Mouse (Mus musculus) forebrain, embryonic 16.5 days (tissue): ENCODE measurements around the gene Soat1. TPM values are rescaled to one million over a fixed set of nuclear protein-coding genes. Genes with fewer than 3 reads are reported as not detected.

Experiments
- ATAC-seq: fragments of 200-750 bp; cut with Nextera tagmentation; 2 replicates; pipeline ENCODE4 v1.8.0; 2017; ENCODE audit warnings: mild to moderate bottlenecking, moderate library complexity
- H3K27ac ChIP-seq: fragments of 300-500 bp; sonication (generic); 2 replicates; pipeline ENCODE4 v1.5.1; 2014; ENCODE audit warnings: low read length, control low read depth
- H3K27me3 ChIP-seq: fragments of 300-500 bp; sonication (generic); replicated peaks from 2 replicates; pipeline ENCODE4 v1.6.1; 2014; ENCODE audit warnings: low read length; ENCODE audit not compliant: control insufficient read depth, insufficient read depth
- H3K36me3 ChIP-seq: fragments of 300-500 bp; sonication (generic); 2 replicates; pipeline ENCODE4 v1.6.1; 2014; ENCODE audit not compliant: control insufficient read depth, insufficient read depth
- H3K4me1 ChIP-seq: fragments of 300-500 bp; sonication (generic); replicated peaks from 2 replicates; pipeline ENCODE4 v1.6.1; 2014; ENCODE audit warnings: low read length; ENCODE audit not compliant: control insufficient read depth, insufficient read depth
- H3K4me2 ChIP-seq: fragments of 300-500 bp; sonication (generic); 2 replicates; pipeline ENCODE4 v1.6.1; 2014; ENCODE audit warnings: mild to moderate bottlenecking, low read length, control low read depth
- H3K4me3 ChIP-seq: fragments of 300-500 bp; sonication (generic); replicated peaks from 2 replicates; pipeline ENCODE4 v1.5.1; 2014; ENCODE audit warnings: mild to moderate bottlenecking, low read length, control low read depth
- H3K9ac ChIP-seq: fragments of 300-500 bp; sonication (generic); replicated peaks from 2 replicates; pipeline ENCODE4 v1.6.1; 2014; ENCODE audit warnings: low read depth, low read length, control low read depth
- H3K9me3 ChIP-seq: fragments of 300-500 bp; sonication (generic); 2 replicates; pipeline ENCODE4 v1.6.1; 2016; ENCODE audit warnings: low read length; ENCODE audit not compliant: control insufficient read depth
- WGBS: fragments of 180-500 bp; shearing (Covaris S2); extraction: QIAGEN DNeasy Blood & Tissue Kit; methylation state at CpG from one replicate; pipeline ENCODE4 v1.1.7; 2014; 5-methylcytosine and 5-hydroxymethylcytosine counted together
- polyA plus RNA-seq: library from polyadenylated mRNA; unstranded; fragments of >200 nt; fragmentation: Nextera tagmentation; extraction: Ambion mirVana; gene quantifications from 2 replicates; pipeline ENCODE4 v1.2.1, GENCODE M21; 2015

Gene Soat1
- polyA plus RNA-seq, 1 experiment from 2014 or later, result 10.1 TPM

DNA sequence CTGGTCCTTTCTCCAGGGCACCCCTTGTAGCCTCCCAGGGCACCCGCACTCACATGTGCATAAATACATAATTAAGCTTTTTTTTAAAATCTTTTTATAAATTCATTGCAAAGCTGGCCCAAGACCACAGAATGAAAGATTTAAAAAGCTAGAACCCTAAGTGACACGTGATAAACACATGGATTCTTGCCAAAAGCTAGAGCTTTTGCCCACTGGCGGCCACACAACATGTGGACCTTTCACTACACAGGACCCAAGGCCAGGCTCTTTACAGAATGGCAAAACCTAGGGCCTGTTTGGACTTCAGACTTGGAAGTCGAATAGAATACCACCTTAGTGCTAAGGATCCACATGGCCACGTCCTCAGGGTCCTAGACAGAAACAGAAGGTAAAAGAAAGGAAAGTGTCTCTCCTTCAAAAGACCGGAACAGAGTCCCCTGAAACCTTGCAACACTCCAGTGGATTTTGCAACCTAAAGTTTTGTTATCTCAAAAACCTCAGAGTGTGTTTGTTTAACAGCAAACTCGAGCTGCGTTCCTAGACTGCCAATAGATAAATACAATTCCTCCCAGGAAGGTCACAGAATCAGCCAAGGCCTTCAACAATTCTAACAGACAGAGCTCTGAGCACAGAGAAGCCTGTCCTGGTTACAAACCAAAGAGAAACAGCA, 15.6 kb downstream of the Soat1 start:
- no peaks in the 10 kb centered on the region for H3K36me3 ChIP-seq
- no peak overlapping the region for H3K4me3 ChIP-seq
- no peaks in the 10 kb centered on the region for H3K4me1 ChIP-seq
- no peak overlapping the region for H3K4me2 ChIP-seq
- H3K27ac ChIP-seq, result no peak overlapping the region
- H3K9ac ChIP-seq, result no peak overlapping the region
- H3K9me3 ChIP-seq, result no peaks in the 10 kb centered on the region
- WGBS, result 79% methylated on average over 8 of the region's 8 CpGs
- no peaks in the 10 kb centered on the region for H3K27me3 ChIP-seq
- ATAC-seq, result no peak

DNA sequence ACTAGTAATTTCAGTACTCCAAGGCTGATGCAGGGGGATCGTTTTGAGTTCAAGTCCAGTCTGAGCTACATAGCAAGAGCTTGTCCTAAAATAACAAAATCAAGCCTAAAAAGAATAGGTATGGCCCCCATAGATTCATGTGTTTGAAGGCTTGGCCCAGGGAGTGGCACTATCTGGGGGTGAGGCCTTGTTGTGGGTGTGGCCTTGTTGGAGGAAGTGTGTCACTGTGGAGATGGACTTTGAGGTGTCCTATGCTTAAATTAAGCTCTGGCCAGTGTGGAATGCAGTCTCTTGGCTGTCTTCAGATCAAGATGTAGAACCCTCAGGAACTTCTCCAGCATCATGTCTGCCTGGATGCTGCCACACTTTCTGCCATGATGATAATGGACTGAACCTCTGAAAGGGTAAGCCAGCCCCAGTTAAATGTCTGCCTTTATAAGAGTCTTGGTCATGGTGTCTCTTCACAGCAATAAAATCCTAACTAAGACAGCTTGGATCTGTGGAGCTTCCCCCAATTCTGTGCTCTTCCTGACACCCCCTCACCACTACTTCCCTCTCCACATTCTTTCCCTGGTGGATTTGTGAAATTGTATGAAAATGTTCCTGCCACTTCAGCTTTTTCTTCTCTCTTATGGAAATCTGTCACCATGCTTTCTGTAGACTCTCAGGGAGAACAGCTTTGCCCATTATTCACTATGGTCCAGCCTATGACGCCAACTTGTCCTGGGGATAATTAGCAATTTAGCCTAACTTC, 18.9 kb downstream of the Soat1 start:
- H3K9ac ChIP-seq, result no peak overlapping the region
- no peaks in the 10 kb centered on the region for H3K36me3 ChIP-seq
- no peaks in the 10 kb centered on the region for H3K4me1 ChIP-seq
- H3K4me2 ChIP-seq, result no peak overlapping the region
- no peak overlapping the region for H3K4me3 ChIP-seq
- no peaks in the 10 kb centered on the region for H3K9me3 ChIP-seq
- no peaks in the 10 kb centered on the region for H3K27me3 ChIP-seq
- no peak for ATAC-seq
- WGBS, result 82% methylated on average over 2 of the region's 2 CpGs
- no peak overlapping the region for H3K27ac ChIP-seq

DNA sequence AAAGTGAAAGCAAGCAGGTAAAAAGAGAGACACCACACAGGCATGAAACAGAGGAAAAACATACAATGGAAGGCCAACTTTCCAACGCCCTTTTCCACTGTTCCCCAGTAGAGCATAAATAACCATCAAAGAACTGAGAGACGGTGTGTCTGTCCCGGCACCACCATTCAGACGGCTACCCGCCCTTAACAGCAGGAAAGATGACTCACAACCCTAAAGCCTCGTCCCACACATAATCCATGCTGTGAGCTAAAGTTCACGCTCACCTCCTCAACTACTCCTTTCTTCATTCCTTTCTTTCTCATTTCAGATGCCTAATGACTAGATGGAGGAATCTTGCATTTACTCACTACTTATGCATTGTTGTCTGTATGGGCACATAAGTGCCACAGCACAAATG, 19.7 kb downstream of the Soat1 start:
- no peaks in the 10 kb centered on the region for H3K9me3 ChIP-seq
- H3K27me3 ChIP-seq, result no peaks in the 10 kb centered on the region
- H3K9ac ChIP-seq, result no peak overlapping the region
- no peak overlapping the region for H3K4me2 ChIP-seq
- H3K4me3 ChIP-seq, result no peak overlapping the region
- no peaks in the 10 kb centered on the region for H3K36me3 ChIP-seq
- ATAC-seq, result no peak
- no peak overlapping the region for H3K27ac ChIP-seq
- H3K4me1 ChIP-seq, result no peaks in the 10 kb centered on the region
- WGBS, result 76% methylated on average over 7 of the region's 7 CpGs

DNA sequence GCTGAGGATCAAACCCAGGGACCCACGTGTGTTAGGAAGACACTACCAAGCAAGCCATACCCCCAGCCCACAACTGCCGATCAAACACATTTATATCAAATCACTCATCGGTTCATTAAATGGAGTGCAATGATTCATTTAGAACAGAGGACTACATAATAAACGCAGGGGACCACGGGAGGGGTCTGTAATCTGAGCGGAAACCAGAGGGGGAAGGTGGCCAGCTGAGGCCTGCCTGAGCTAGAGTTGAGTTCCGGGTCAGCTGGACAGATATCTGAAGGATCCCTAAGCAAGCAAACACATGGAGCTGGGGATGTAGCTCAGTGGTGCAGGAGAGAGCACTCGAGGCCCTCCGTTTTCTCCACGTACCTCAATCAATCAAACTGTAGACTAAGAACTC, 20.3 kb downstream of the Soat1 start:
- no peak for ATAC-seq
- H3K4me2 ChIP-seq, result no peak overlapping the region
- no peaks in the 10 kb centered on the region for H3K36me3 ChIP-seq
- H3K4me1 ChIP-seq, result no peaks in the 10 kb centered on the region
- no peak overlapping the region for H3K9ac ChIP-seq
- H3K9me3 ChIP-seq, result no peaks in the 10 kb centered on the region
- H3K27me3 ChIP-seq, result no peaks in the 10 kb centered on the region
- H3K27ac ChIP-seq, result no peak overlapping the region
- no peak overlapping the region for H3K4me3 ChIP-seq
- WGBS, result 91% methylated on average over 10 of the region's 10 CpGs

DNA sequence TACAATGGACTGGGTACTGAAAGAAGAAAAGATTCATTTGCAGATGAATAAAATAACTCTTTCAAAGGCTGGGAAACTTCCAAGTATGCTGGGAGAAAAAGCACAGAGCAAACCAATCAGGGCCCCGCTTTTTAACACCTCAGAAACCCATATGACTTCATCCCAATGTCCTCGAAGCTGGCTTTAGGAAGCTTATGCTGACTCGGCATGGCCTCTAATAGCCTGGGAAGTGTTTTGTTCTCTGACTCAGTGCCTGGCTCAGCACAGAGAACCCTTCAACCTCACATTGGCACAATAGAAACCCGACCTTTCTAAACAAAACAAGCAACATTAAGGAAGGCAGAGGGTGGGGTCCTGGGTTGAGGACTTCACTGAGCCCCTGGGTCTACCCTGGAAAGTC, 23.7 kb downstream of the Soat1 start:
- Histone ChIP-seq H3K9me3 (no peaks in the 10 kb centered on the region), H3K4me1 (no peaks in the 10 kb centered on the region), H3K4me2 (no peak overlapping the region), H3K36me3 (no peaks in the 10 kb centered on the region), H3K9ac (no peak overlapping the region), H3K27me3 (no peaks in the 10 kb centered on the region), H3K4me3 (no peak overlapping the region), H3K27ac (no peak overlapping the region)
- WGBS, result 10% methylated on average over 4 of the region's 4 CpGs
- ATAC-seq, result 0 out of 2 replicates have a peak, but pooled peaks have one; percentile 38

DNA sequence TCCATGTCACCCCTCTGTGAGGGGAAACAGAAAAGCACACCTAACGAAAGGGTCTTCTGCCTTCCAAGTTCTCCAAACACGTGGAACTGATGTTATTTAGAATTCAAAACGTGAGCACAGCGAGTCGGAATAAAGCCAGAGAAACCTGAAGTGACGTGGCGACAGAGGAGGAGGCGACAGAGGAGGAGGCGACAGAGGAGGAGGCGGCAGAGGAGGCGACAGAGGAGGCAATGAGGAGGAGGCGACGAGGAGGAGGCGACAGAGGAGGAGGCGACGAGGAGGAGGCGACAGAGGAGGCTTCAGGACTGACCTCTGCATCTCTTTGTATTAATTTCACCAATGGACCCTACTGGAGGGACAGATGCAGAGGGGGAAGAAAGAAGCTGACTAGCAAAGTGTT, 24.4 kb downstream of the Soat1 start:
- no peak overlapping the region for H3K4me3 ChIP-seq
- no peak for ATAC-seq
- no peaks in the 10 kb centered on the region for H3K9me3 ChIP-seq
- no peak overlapping the region for H3K27ac ChIP-seq
- 61% methylated on average over 17 of the region's 17 CpGs for WGBS
- H3K36me3 ChIP-seq, result no peaks in the 10 kb centered on the region
- no peak overlapping the region for H3K4me2 ChIP-seq
- H3K4me1 ChIP-seq, result peaks cover 7% of the 10 kb centered on the region
- no peaks in the 10 kb centered on the region for H3K27me3 ChIP-seq
- H3K9ac ChIP-seq, result no peak overlapping the region

DNA sequence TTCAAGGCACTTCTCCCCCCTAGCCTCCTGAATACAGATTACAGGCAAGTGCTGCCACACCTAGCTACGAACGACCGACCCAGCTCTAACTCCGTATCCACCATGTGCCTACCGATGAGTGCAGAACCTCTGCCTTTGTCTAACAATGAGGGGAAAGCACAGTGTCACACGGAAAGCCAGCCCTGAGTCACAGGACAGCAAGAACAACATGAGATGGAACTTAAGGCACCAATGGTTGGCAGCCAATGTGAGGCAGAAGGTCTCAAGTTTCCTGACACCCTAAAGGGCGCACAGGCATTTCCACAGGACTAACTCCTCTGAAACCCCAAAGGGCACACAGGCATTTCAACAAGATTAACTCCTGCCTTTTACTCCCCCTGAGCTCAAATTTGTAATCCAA, 25.0 kb downstream of the Soat1 start:
- Histone ChIP-seq H3K4me1 (peaks cover 7% of the 10 kb centered on the region), H3K9ac (no peak overlapping the region), H3K4me3 (no peak overlapping the region), H3K9me3 (no peaks in the 10 kb centered on the region), H3K27me3 (no peaks in the 10 kb centered on the region), H3K27ac (no peak overlapping the region), H3K4me2 (no peak overlapping the region), H3K36me3 (no peaks in the 10 kb centered on the region)
- WGBS, result 85% methylated on average over 7 of the region's 7 CpGs
- ATAC-seq, result no peak

DNA sequence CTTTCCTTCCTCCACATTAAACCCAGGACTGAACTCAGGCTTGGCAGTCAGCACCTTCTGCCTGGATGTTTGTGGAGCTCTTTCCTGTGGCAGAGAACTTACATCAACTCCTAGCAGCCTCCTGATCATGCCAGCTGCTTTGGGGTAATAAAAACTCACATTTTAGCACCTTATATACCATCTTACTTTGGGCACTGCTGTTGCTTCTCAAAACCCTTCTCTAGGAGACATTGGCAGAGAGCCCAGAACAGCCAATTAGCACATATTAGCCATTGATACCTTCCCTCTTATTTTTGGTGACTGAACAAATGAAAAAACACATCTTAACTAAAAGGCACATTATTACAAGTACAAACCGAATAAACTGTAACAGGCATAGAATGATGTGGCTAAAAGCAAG, 29.1 kb downstream of the Soat1 start:
- H3K4me1 ChIP-seq, result peaks cover 7% of the 10 kb centered on the region
- no peak overlapping the region for H3K9ac ChIP-seq
- H3K36me3 ChIP-seq, result 0 out of 2 replicates have a peak, but pooled peaks cover 2% of the 10 kb centered on the region
- no peaks in the 10 kb centered on the region for H3K27me3 ChIP-seq
- H3K27ac ChIP-seq, result no peak overlapping the region
- no peaks in the 10 kb centered on the region for H3K9me3 ChIP-seq
- 13% methylated on average over 1 of the region's 1 CpGs for WGBS
- H3K4me3 ChIP-seq, result no peak overlapping the region
- peak; percentile 36; the same call in 1 of the 2 replicates for ATAC-seq
- H3K4me2 ChIP-seq, result no peak overlapping the region

DNA sequence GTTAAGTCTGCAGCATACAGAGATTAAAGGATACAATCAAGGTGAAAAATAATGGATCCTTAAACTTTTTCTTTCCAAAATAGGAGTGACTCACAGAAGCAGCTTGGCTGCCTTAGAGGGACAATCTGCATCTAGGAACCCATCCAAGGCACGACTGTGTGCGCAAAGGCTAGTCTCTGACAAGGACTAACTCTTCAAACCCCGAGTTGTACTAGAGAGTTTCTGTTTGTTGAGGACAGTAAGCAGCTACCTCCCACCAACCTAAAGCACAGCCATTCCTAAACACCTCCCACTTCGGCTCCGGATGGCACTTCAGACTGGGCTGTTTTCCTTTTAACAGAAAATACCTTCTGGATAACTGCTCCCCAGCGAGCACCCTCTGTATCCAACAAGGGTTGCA, 31.4 kb downstream of the Soat1 start:
- ATAC-seq, result no peak
- no peaks in the 10 kb centered on the region for H3K27me3 ChIP-seq
- no peak overlapping the region for H3K4me3 ChIP-seq
- H3K9me3 ChIP-seq, result no peaks in the 10 kb centered on the region
- 78% methylated on average over 6 of the region's 6 CpGs for WGBS
- H3K4me1 ChIP-seq, result peaks cover 7% of the 10 kb centered on the region
- no peak overlapping the region for H3K9ac ChIP-seq
- no peak overlapping the region for H3K27ac ChIP-seq
- H3K36me3 ChIP-seq, result peaks cover 8% of the 10 kb centered on the region; the same call in 1 of the 2 replicates
- H3K4me2 ChIP-seq, result no peak overlapping the region
